Mouse (Mus musculus) spleen, adult 2 months (tissue): ENCODE data around the gene Ccdc88c. TPM values are rescaled to one million over a fixed set of nuclear protein-coding genes. Genes with fewer than 3 reads are reported as not detected.

Source experiments
- DNase-seq, 2 experiments: peaks; one replicate each; pipeline versions ENCODE4 v3.0.0 to v3.0.0-alpha.2; 2012 to 2021; ENCODE audit warnings: low spot score in 2 of 2, low read depth in 1 of 2
- H3K27ac ChIP-seq: fragments of 200-500 bp; 2 replicates; pipeline ENCODE4 v1.5.1; 2012; ENCODE audit warnings: low read length, inconsistent platforms; ENCODE audit not compliant: insufficient read depth
- H3K27me3 ChIP-seq: fragments of 200-500 bp; 2 replicates; pipeline ENCODE4 v1.6.1; 2012; ENCODE audit warnings: mild to moderate bottlenecking, moderate library complexity, low read length, inconsistent platforms; ENCODE audit not compliant: control insufficient read depth, insufficient read depth
- H3K36me3 ChIP-seq: fragments of 200-500 bp; 2 replicates; pipeline ENCODE4 v1.6.1; 2012; ENCODE audit warnings: mild to moderate bottlenecking, low read length, inconsistent platforms; ENCODE audit not compliant: control insufficient read depth, insufficient read depth
- H3K4me1 ChIP-seq: fragments of 200-500 bp; 2 replicates; pipeline ENCODE4 v1.6.1; 2011; ENCODE audit warnings: inconsistent platforms; ENCODE audit not compliant: control insufficient read depth, insufficient read depth, insufficient read length
- H3K4me3 ChIP-seq: fragments of 200-500 bp; 2 replicates; pipeline ENCODE4 v1.5.1; 2011; ENCODE audit warnings: mild to moderate bottlenecking, inconsistent platforms; ENCODE audit not compliant: insufficient read depth, insufficient read length; ENCODE audit errors: extremely low read depth
- CTCF ChIP-seq: fragments of 200-500 bp; IDR thresholded peaks from 2 replicates; pipeline ENCODE4 v1.5.1; 2011; ENCODE audit warnings: mild to moderate bottlenecking, inconsistent platforms; ENCODE audit not compliant: insufficient read depth, insufficient read length, insufficient replicate concordance; ENCODE audit errors: extremely low read depth
- POLR2A ChIP-seq: fragments of 200-500 bp; IDR thresholded peaks from 2 replicates; pipeline ENCODE4 v1.6.1; 2011; ENCODE audit warnings: low read depth, low read length, inconsistent platforms
- WGBS: fragments of 180-500 bp; shearing (Covaris S2); methylation state at CpG from one replicate; pipeline ENCODE4 v1.1.7; 2018; 5-methylcytosine and 5-hydroxymethylcytosine counted together
- polyA plus RNA-seq: library from polyadenylated mRNA; depleted of rRNA; stranded (reverse); fragments of >200 nt; gene quantifications from 2 replicates; pipeline ENCODE4 v1.2.3, GENCODE M21; 2012

Gene Ccdc88c
- polyA plus RNA-seq, 1 experiment: 48.3 TPM

DNA sequence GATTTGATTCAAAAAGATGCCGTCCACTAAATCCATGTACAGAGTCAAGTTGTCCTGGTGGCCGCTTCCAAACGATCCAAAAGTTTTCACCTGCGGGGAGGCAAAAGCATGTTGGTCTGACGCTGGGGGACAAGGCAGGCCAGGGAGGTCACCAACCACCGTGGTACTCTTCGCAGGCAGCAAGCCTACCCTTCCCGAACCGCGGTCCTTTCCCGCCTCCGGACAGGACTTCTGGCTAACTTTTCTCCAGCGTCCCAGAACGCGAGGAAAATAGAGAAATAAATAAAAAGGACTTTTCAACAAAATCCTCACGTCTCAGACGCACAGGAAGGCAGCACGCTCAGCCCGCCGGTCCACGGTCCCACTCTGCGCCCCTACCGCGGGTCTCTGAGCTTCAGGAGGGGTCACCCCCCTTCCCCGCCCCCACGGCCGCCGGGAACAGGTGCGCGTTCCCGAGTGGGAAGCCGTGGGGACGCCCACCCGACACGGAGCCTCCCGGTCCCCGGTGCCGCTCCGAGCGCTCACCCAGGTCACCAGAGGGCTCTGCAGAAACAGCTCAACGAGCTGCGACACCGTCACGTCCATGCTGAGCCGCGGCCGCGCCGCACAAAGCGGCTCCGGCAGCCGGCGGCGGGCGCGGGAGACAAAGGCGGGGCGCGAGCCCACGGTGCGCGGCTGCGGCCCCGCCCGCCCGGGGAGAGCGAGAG, 456 bp downstream of the Ccdc88c start:
- TF ChIP-seq POLR2A: peak; percentile 52; the same call in 1 of the 2 replicates
- TF ChIP-seq CTCF: no peak
- Histone ChIP-seq H3K27ac (peak overlapping the region; percentile 81), H3K36me3 (no peaks in the 10 kb centered on the region), H3K4me1 (peaks cover 16% of the 10 kb centered on the region; the same call in 1 of the 2 replicates), H3K4me3 (peak overlapping the region; percentile 75), H3K27me3 (no peaks in the 10 kb centered on the region)
- DNase-seq: no peak
- under 1% methylated on average over 67 of the region's 67 CpGs for WGBS

DNA sequence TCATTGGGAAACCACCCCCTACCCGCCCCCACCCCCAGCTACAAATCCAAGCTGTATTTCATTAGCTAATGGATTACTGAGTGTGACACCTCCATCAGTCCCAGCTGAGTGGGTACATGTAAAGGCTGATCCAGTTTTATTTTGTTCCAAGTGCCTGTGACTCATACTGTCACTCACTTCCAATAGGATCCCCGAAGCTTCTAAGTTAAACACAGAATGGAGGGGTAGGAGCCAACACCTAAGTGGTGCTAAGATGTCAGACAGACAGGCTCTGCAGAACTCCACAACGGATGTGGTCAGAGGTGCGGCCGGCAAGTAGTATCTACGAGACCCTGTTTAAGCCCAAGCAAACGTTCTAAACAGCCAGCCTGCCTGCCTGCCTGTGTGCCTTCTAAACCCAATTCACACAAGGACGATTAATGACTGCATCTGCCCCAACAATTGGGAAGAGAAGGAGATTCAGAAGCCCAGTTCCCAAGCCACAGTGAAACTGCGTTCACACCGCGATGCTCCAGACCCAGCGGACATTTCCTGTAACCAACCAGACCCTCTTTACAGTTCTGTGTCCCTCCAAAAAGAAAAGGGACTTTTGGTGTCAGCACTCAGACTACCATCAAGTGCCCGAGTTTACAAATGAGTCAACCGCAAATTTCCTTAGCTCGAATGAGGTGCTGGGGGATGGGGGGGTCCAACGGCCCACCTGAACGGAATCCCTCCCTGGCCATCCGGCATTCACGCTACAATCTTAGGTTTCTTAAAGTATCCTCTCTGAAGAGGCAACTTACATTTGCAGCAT, 1.2 kb downstream of the Ccdc88c start:
- WGBS: 5% methylated on average over 19 of the region's 19 CpGs
- H3K4me3 ChIP-seq: peak overlapping the region; percentile 75
- peaks cover 16% of the 10 kb centered on the region; the same call in 1 of the 2 replicates for H3K4me1 ChIP-seq
- H3K27ac ChIP-seq: peak overlapping the region; percentile 81
- H3K27me3 ChIP-seq: no peaks in the 10 kb centered on the region
- DNase-seq: peak in 1 of 2 experiments; percentile 70
- TF ChIP-seq POLR2A (no peak), CTCF (no peak)
- H3K36me3 ChIP-seq: no peaks in the 10 kb centered on the region

DNA sequence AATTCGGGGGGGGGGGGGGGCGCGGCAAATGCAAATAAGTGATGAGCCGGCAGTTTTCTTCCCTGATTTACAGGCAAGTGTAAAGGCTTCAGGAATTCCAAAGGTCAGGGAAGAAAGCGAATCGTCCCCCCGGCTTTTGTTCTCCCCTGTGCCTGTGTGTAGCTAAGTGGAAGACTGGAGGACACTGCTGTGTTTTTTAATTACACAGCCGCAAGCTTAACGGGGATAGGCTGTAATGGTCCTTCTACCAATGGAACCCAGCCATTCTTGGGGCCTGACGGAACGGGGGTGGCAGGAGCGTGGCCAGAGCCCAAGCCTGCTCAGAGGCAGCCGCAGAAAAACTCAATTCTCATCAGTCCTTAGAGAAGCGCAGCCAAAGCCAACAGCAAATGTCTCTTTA, 1.9 kb downstream of the Ccdc88c start:
- peak overlapping the region; percentile 44; the same call in 1 of the 2 replicates for H3K27ac ChIP-seq
- H3K36me3 ChIP-seq: no peaks in the 10 kb centered on the region
- TF ChIP-seq CTCF: no peak
- TF ChIP-seq POLR2A: no peak
- no peak for DNase-seq
- H3K4me1 ChIP-seq: peaks cover 16% of the 10 kb centered on the region; the same call in 1 of the 2 replicates
- WGBS: 56% methylated on average over 14 of the region's 14 CpGs
- peak overlapping the region; percentile 75 for H3K4me3 ChIP-seq
- no peaks in the 10 kb centered on the region for H3K27me3 ChIP-seq

DNA sequence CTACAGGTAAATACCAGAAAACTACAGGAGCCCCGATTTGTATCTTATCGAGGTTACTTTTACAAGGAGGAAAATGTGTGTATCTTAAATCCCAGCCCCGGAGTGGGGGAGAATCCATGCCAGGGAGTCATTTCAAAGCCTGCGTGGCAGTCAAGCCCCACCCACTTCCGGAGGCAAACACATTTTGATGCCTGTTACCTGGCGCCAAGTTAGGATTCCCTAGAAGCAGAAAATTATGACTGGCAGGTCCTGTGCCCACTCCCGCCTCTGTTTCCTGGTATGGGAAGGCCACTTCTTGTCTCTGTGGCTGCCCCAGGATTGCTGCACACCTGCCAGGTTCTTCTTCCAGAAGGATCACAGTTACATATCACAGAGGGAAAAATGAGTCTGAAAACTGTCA, 2.3 kb downstream of the Ccdc88c start:
- Histone ChIP-seq H3K27ac (no peak overlapping the region), H3K27me3 (no peaks in the 10 kb centered on the region), H3K4me3 (no peak overlapping the region; the same call in 1 of the 2 replicates), H3K36me3 (peaks cover 2% of the 10 kb centered on the region; the same call in 1 of the 2 replicates), H3K4me1 (peaks cover 19% of the 10 kb centered on the region; the same call in 1 of the 2 replicates)
- 52% methylated on average over 7 of the region's 7 CpGs for WGBS
- no peak for TF ChIP-seq POLR2A
- no peak for TF ChIP-seq CTCF
- DNase-seq: no peak

DNA sequence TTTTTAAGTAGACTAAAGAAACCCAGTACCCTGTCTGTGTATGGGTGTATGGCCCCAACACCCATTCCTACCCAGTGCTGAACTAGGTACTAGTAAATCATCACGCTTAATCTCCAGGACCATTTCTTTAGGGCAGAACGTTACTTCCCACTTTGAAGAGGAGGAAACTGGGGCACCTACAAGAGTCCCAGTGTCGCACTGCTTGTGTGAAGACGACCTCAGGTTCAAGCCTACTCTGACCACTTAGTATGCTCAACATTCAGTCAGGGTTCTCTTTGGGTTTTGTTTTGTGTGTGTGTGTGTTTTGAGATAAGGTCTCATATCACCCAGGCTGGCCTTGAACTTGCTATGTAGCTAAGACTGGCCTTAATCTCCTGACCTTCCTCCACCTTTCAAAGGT, 2.8 kb downstream of the Ccdc88c start:
- H3K27me3 ChIP-seq: no peaks in the 10 kb centered on the region
- peaks cover 4% of the 10 kb centered on the region; the same call in 1 of the 2 replicates for H3K36me3 ChIP-seq
- no peak for DNase-seq
- H3K4me1 ChIP-seq: peaks cover 23% of the 10 kb centered on the region; the same call in 1 of the 2 replicates
- no peak overlapping the region for H3K4me3 ChIP-seq
- WGBS: 41% methylated on average over 4 of the region's 4 CpGs
- no peak overlapping the region for H3K27ac ChIP-seq
- TF ChIP-seq CTCF (no peak), POLR2A (no peak)

DNA sequence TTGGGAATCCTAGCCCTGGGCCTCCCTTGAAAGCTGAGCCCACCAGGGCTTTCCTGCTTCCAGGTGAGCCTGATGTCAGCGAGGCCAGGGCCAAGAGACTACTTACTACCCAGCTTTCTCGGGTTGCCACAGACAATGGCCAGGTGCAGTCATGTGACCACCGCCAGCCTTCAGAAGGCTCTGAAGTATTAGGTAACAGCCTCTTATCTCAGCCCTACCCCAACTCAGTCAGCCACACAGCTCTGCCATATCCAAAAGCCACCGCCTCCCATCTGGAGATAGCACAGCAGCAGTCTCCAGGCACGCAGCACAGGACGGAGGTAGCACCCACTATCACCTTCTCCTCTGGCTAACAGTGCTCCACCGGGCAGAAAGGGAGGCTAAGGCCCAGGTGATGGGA, 3.5 kb downstream of the Ccdc88c start:
- Histone ChIP-seq H3K36me3 (peaks cover 4% of the 10 kb centered on the region; the same call in 1 of the 2 replicates), H3K4me1 (peaks cover 30% of the 10 kb centered on the region; the same call in 1 of the 2 replicates), H3K27ac (peak overlapping the region; percentile 1; the same call in 1 of the 2 replicates), H3K27me3 (no peaks in the 10 kb centered on the region), H3K4me3 (0 out of 2 replicates have a peak overlapping the region, but pooled peaks have one; percentile 10)
- TF ChIP-seq CTCF (no peak), POLR2A (no peak)
- WGBS: 65% methylated on average over 7 of the region's 7 CpGs
- DNase-seq: no peak

DNA sequence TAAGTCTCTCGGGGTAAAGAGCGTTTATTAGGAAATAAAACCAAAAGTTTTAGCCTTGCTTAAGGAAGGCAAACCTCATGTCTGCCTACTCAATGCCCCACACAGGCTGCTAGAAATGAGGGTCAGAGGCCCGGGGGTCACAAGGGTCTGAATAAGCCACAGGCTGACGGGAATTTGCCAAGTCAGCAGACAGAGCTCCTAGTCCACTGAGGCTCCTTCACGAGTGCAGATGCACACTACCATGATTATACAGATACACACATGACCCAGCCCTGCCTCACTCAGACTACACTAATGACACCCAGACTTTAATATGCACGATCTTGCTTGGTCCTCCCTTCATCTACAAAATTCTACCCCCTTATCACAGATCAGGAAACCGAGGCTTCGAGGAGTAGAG, 4.0 kb downstream of the Ccdc88c start:
- H3K4me3 ChIP-seq: no peak overlapping the region
- H3K36me3 ChIP-seq: peaks cover 4% of the 10 kb centered on the region; the same call in 1 of the 2 replicates
- H3K27me3 ChIP-seq: no peaks in the 10 kb centered on the region
- TF ChIP-seq POLR2A (no peak), CTCF (no peak)
- 70% methylated on average over 8 of the region's 8 CpGs for WGBS
- H3K27ac ChIP-seq: no peak overlapping the region
- H3K4me1 ChIP-seq: peaks cover 30% of the 10 kb centered on the region; the same call in 1 of the 2 replicates
- DNase-seq: no peak
